32 mouse cellular contexts compared by ENCODE assay signal in the genomic region with DNA sequence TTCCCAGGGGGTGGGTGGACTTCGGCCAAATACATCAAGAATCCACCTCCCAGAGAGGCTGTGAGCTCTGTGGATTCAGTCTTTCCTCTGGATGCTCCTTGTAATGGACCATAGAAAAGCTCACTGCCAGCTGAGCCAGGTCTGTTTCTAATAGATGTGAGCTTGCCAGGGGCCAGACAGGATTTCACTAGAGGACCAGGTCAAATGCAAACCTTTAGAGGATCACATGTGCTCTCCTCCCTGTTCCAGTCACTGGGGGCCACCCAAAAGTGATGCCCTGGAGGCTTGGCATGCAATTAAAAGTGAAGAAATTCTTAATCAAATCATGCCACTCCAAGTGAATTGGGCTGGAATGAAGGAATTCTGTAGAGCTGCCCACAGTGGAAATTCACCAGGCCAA.
DNase-seq lines count a peak whose midpoint lies in the region; ATAC-seq lines count a peak whose summit lies in the region.
"Had no signal": no experiment of that assay in that cellular context is flagged by ENCODE, and none has a peak within 500 bp of the region (broad histone marks: within the 10 kb centered on the region; RNA-seq: fewer than 3 reads in every experiment).

No protein-coding gene starts in this region.

- no peaks in the 10 kb centered on the region for H3K36me3 ChIP-seq in kidney, embryonic 14.5 days (ENCODE audit: control insufficient read depth, insufficient read depth, low read length)
- H3K36me3 ChIP-seq in embryonic facial prominence, embryonic 14.5 days (ENCODE audit: control insufficient read depth, insufficient read depth, low read length), result no peaks in the 10 kb centered on the region
- H3K36me3 ChIP-seq: embryonic facial prominence, embryonic 13.5 days; forebrain, embryonic 12.5 days; heart, embryonic 10.5 days; heart, embryonic 15.5 days; limb, embryonic 13.5 days; lung, embryonic 15.5 days; neural tube, embryonic 13.5 days had no signal

- WGBS in kidney, embryonic 14.5 days, result 93% methylated on average over 1 of the region's 1 CpGs
- WGBS in embryonic facial prominence, embryonic 14.5 days, result 27% methylated on average over 1 of the region's 1 CpGs

- H3K27ac ChIP-seq in kidney, embryonic 14.5 days (ENCODE audit: low read depth, low read length), result no peak overlapping the region
- H3K27ac ChIP-seq in embryonic facial prominence, embryonic 14.5 days (replicated peaks; ENCODE audit: low read depth, low read length), result no peak overlapping the region
- H3K27ac ChIP-seq: embryonic facial prominence, embryonic 13.5 days; forebrain, embryonic 12.5 days; heart, embryonic 10.5 days; heart, embryonic 15.5 days; hindbrain, postnatal 0 days; limb, embryonic 13.5 days; lung, embryonic 15.5 days; neural tube, embryonic 13.5 days; stomach, postnatal 0 days had no signal

- no peaks in the 10 kb centered on the region for H3K9me3 ChIP-seq in kidney, embryonic 14.5 days (ENCODE audit: control insufficient read depth, low read length)
- no peaks in the 10 kb centered on the region for H3K9me3 ChIP-seq in embryonic facial prominence, embryonic 14.5 days (ENCODE audit: control insufficient read depth, low read length)
- H3K9me3 ChIP-seq: embryonic facial prominence, embryonic 13.5 days; forebrain, embryonic 12.5 days; heart, embryonic 10.5 days; heart, embryonic 15.5 days; limb, embryonic 13.5 days; neural tube, embryonic 13.5 days had no signal

- peak; percentile 49 for DNase-seq in kidney, adult 11 months
- DNase-seq in 3T3-L1 (ENCODE audit: low read depth, low spot score) (peak; percentile 53), NIH3T3 (ENCODE audit: low read depth) (peak; percentile 57)
- DNase-seq in embryonic facial prominence, embryonic 14.5 days (ENCODE audit: low spot score), result peak; percentile 31
- DNase-seq in thymus, postnatal 36 days, result no peak
- no peak for DNase-seq in lung, postnatal 10 days
- no peak for DNase-seq in neural tube, embryonic 10.5 days (ENCODE audit: extremely low spot score, low spot score)
- DNase-seq: cerebellum, adult 8-10 months; cerebellum, postnatal 36 days; forebrain, postnatal 0 days; gastrocnemius, postnatal 10 days; lung, postnatal 36 days; right cerebral cortex, postnatal 4 days; thymus, adult 18-20 months; thymus, postnatal 4 days had no signal

- no peaks in the 10 kb centered on the region for H3K27me3 ChIP-seq in kidney, embryonic 14.5 days (ENCODE audit: control insufficient read depth, insufficient read depth, low read length)
- no peaks in the 10 kb centered on the region for H3K27me3 ChIP-seq in embryonic facial prominence, embryonic 14.5 days (replicated peaks; ENCODE audit: control insufficient read depth, insufficient read depth, low read length)
- H3K27me3 ChIP-seq: embryonic facial prominence, embryonic 13.5 days; forebrain, embryonic 12.5 days; heart, embryonic 15.5 days; limb, embryonic 13.5 days; lung, embryonic 15.5 days; neural tube, embryonic 13.5 days had no signal

- H3K4me3 ChIP-seq in kidney, embryonic 14.5 days (ENCODE audit: low read length), result no peak overlapping the region
- no peak overlapping the region for H3K4me3 ChIP-seq in embryonic facial prominence, embryonic 14.5 days (ENCODE audit: low read depth, low read length)
- H3K4me3 ChIP-seq: embryonic facial prominence, embryonic 13.5 days; erythroblast, embryonic 14.5 days; forebrain, embryonic 12.5 days; heart, embryonic 10.5 days; heart, embryonic 15.5 days; limb, embryonic 13.5 days; lung, embryonic 15.5 days; myocyte; neural tube, embryonic 13.5 days had no signal

- no peaks in the 10 kb centered on the region for H3K4me1 ChIP-seq in kidney, embryonic 14.5 days (ENCODE audit: control insufficient read depth, insufficient read depth, low read length)
- H3K4me1 ChIP-seq in embryonic facial prominence, embryonic 14.5 days (ENCODE audit: control insufficient read depth, insufficient read depth, low read length), result peaks cover 8% of the 10 kb centered on the region; the same call in 1 of the 2 replicates
- H3K4me1 ChIP-seq: forebrain, embryonic 12.5 days; heart, embryonic 15.5 days; lung, embryonic 15.5 days; neural tube, embryonic 13.5 days had no signal

- H3K4me2 ChIP-seq in kidney, embryonic 14.5 days (replicated peaks; ENCODE audit: low read depth, low read length), result no peak overlapping the region
- no peak overlapping the region for H3K4me2 ChIP-seq in embryonic facial prominence, embryonic 14.5 days (ENCODE audit: low read depth, low read length)
- H3K4me2 ChIP-seq: embryonic facial prominence, embryonic 13.5 days; forebrain, embryonic 12.5 days; heart, embryonic 15.5 days; limb, embryonic 13.5 days; liver, embryonic 11.5 days; lung, embryonic 15.5 days; midbrain, embryonic 11.5 days; neural tube, embryonic 13.5 days had no signal

- ATAC-seq in kidney, embryonic 14.5 days (ENCODE audit: low FRiP score, low TSS enrichment), result no peak
- ATAC-seq in embryonic facial prominence, embryonic 14.5 days (ENCODE audit: low read depth), result no peak
- ATAC-seq: CD4-positive, CD25-positive, alpha-beta regulatory T cell, adult 4 months; forebrain, postnatal 0 days; hindbrain, postnatal 0 days; intestine, embryonic 16.5 days; midbrain, embryonic 16.5 days had no signal

- H3K9ac ChIP-seq in kidney, embryonic 14.5 days (ENCODE audit: low read depth, low read length), result no peak overlapping the region
- no peak overlapping the region for H3K9ac ChIP-seq in embryonic facial prominence, embryonic 14.5 days (ENCODE audit: low read depth, low read length)
- H3K9ac ChIP-seq: embryonic facial prominence, embryonic 13.5 days; forebrain, embryonic 12.5 days; forebrain, postnatal 0 days; heart, embryonic 15.5 days; limb, embryonic 13.5 days; lung, embryonic 15.5 days; neural tube, embryonic 13.5 days had no signal

Comparison
In these comparisons a context has a peak if more than half of its experiments do, and no peak if none do; other contexts are left out.
1. DNase-seq: peak in kidney, adult 11 months (single experiment), 3T3-L1 (single experiment), NIH3T3 (single experiment) and embryonic facial prominence, embryonic 14.5 days (single experiment); none in thymus, postnatal 36 days (0 of 2), lung, postnatal 10 days (single experiment) and neural tube, embryonic 10.5 days (single experiment).